Mouse (Mus musculus): ENCODE measurements at regions not wholly inside any gene's neighbourhood (a gene's known extent, or its start where the extent isn't known, plus 50 kb on each side); places are given as distances from the start of the nearest gene placed in this dataset.

DNA sequence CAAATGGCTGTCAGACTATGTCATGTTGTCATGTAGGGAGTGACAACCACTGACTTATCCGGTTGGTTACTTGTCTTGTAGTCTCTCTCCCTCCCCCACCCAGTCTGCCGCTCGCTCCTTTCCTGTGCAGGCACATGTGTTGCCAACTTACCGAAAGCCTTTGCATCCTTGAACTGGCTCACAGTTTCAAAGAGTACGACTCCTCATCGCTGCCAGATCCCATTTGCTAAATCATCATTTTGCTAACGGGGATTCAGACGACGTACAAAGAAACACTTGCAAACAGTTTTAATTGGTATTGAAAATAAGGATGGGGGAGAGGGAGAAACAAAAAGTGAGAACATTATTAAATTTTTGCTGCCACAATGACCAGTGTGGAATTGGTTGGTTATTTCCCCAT lies 582.7 kb downstream of the Vrk1 start:
- no peak for TF ChIP-seq POLR2AphosphoS5 (IDR thresholded peaks at IDR 0.05; ENCODE audit: borderline replicate concordance, low read depth, low read length)
- TF ChIP-seq CTCF (IDR thresholded peaks at IDR 0.05 in 2 of 3, conservative IDR thresholded peaks at IDR 0.05 in 1 of 3; ENCODE audit: control insufficient read depth in 1 of 3, insufficient read depth in 1 of 3, low read depth in 2 of 3, low read length in 3 of 3, poor library complexity in 1 of 3, severe bottlenecking in 1 of 3), result no peak
- no peak for TF ChIP-seq SIN3A (IDR thresholded peaks at IDR 0.05; ENCODE audit: low read length)
- TF ChIP-seq POLR2A (IDR thresholded peaks at IDR 0.05; ENCODE audit: control insufficient read depth in 1 of 2, insufficient read depth in 1 of 2, low read depth in 1 of 2, low read length in 2 of 2, poor library complexity in 1 of 2), result no peak
- no peak for TF ChIP-seq EP300 (IDR thresholded peaks at IDR 0.05; ENCODE audit: low read depth in 1 of 2, low read length in 2 of 2)
- no peak for TF ChIP-seq JUND (IDR thresholded peaks at IDR 0.05; ENCODE audit: low read depth, low read length)
- no peak for TF ChIP-seq ZNF384 (IDR thresholded peaks at IDR 0.05; ENCODE audit: low read depth, low read length)
- TF ChIP-seq ZKSCAN1 (IDR thresholded peaks at IDR 0.05; ENCODE audit: low read depth, low read length), result no peak
- no peak for TF ChIP-seq RAD21 (IDR thresholded peaks at IDR 0.05; ENCODE audit: low read depth, low read length)
- no peak for TF ChIP-seq NELFE (IDR thresholded peaks at IDR 0.05; ENCODE audit: low read depth, low read length)
- TF ChIP-seq MAFK (IDR thresholded peaks at IDR 0.05; ENCODE audit: borderline replicate concordance, low read depth, low read length), result no peak
- TF ChIP-seq MEF2A (IDR thresholded peaks at IDR 0.05; ENCODE audit: extremely low read depth, insufficient replicate concordance, low read depth, low read length, poor library complexity, severe bottlenecking), result no peak
